Mouse (Mus musculus): ENCODE data around the gene M1ap. TPM values are rescaled to one million over a fixed set of nuclear protein-coding genes. Genes with fewer than 3 reads are reported as not detected.

M1ap gene
- polyA plus RNA-seq (2012; fragmentation: generic; extraction: Trizol): 2.4 TPM
- long read RNA-seq, experiment 1, partial matches to known transcripts: 0 of 1 reads
- long read RNA-seq, experiment 1, other reads (novel, unspliced or antisense): 1 of 1 reads
- long read RNA-seq, experiment 2, partial matches to known transcripts: 0 of 3 reads
- long read RNA-seq, experiment 2, other reads (novel, unspliced or antisense): 3 of 3 reads

GRCm38 (mm10) chr6:82946651-82947050 lies at the start of gene M1ap:
M1ap (plus strand) TSS chr6:82946902.
- no peaks in the 10 kb centered on the region for H3K36me3 ChIP-seq (ENCODE audit: control insufficient read depth, insufficient read depth)
- no peaks in the 10 kb centered on the region for H3K79me3 ChIP-seq (ENCODE audit: low read depth)
- H3K27me3 ChIP-seq (ENCODE audit: control insufficient read depth, insufficient read depth, insufficient read length): no peaks in the 10 kb centered on the region
- no peak within 1 kb of the TSS for H3ac ChIP-seq (ENCODE audit: control insufficient read depth, insufficient read length, low read depth)
- H3K79me2 ChIP-seq (ENCODE audit: control insufficient read depth, insufficient read depth): no peaks in the 10 kb centered on the region
- no peak within 1 kb of the TSS for H3K4me3 ChIP-seq (ENCODE audit: insufficient read depth, poor library complexity, severe bottlenecking)
- no peak for TF ChIP-seq CTCF (IDR thresholded peaks at IDR 0.05; ENCODE audit: control insufficient read depth, insufficient read depth, insufficient read length)
- TF ChIP-seq MYOD1 (IDR thresholded peaks at IDR 0.05; ENCODE audit: control insufficient read depth, insufficient read length, low read depth): no peak
- TF ChIP-seq MAX (IDR thresholded peaks at IDR 0.05): no peak
- TF ChIP-seq USF1 (IDR thresholded peaks at IDR 0.05; ENCODE audit: low read depth): no peak
- no peak for TF ChIP-seq FOSL1 (IDR thresholded peaks at IDR 0.05; ENCODE audit: insufficient read depth, low read length, poor library complexity, severe bottlenecking)
- no peak for TF ChIP-seq MYOG (IDR thresholded peaks at IDR 0.05; ENCODE audit: control insufficient read depth, extremely low read depth, insufficient read length)
- no peak for TF ChIP-seq CEBPB (IDR thresholded peaks at IDR 0.05; ENCODE audit: low read depth)

- H3K36me3 ChIP-seq (ENCODE audit: control insufficient read depth, insufficient read depth): no peaks in the 10 kb centered on the region
- H3K79me3 ChIP-seq (ENCODE audit: low read depth): no peaks in the 10 kb centered on the region
- H3K79me2 ChIP-seq (ENCODE audit: control insufficient read depth, insufficient read depth): no peaks in the 10 kb centered on the region
- H3K27me3 ChIP-seq (ENCODE audit: control insufficient read depth, insufficient read depth, insufficient read length): no peaks in the 10 kb centered on the region
- no peak overlapping the region for H3K4me3 ChIP-seq (ENCODE audit: insufficient read depth, poor library complexity, severe bottlenecking)
- H3ac ChIP-seq (ENCODE audit: control insufficient read depth, insufficient read length, low read depth): no peak overlapping the region
- TF ChIP-seq CEBPB (IDR thresholded peaks at IDR 0.05; ENCODE audit: low read depth) (no peak), MAX (IDR thresholded peaks at IDR 0.05) (no peak), FOSL1 (IDR thresholded peaks at IDR 0.05; ENCODE audit: insufficient read depth, low read length, poor library complexity, severe bottlenecking) (no peak), USF1 (IDR thresholded peaks at IDR 0.05; ENCODE audit: low read depth) (no peak), CTCF (IDR thresholded peaks at IDR 0.05; ENCODE audit: control insufficient read depth, insufficient read depth, insufficient read length) (no peak), MYOG (IDR thresholded peaks at IDR 0.05; ENCODE audit: control insufficient read depth, extremely low read depth, insufficient read length) (no peak)
These were observed 49.4 kb upstream of the M1ap start for GRCm38 (mm10) chr6:82897311-82897710.

GRCm38 (mm10) chr6:82898227-82898626 lies 48.5 kb upstream of the M1ap start:
- TF ChIP-seq USF1 (IDR thresholded peaks at IDR 0.05; ENCODE audit: low read depth) (no peak), MYOD1 (IDR thresholded peaks at IDR 0.05; ENCODE audit: control insufficient read depth, insufficient read length, low read depth) (no peak), CEBPB (IDR thresholded peaks at IDR 0.05; ENCODE audit: low read depth) (no peak), MAX (IDR thresholded peaks at IDR 0.05) (no peak), CTCF (IDR thresholded peaks at IDR 0.05; ENCODE audit: control insufficient read depth, insufficient read depth, insufficient read length) (no peak), MYOG (IDR thresholded peaks at IDR 0.05; ENCODE audit: control insufficient read depth, extremely low read depth, insufficient read length) (no peak), FOSL1 (IDR thresholded peaks at IDR 0.05; ENCODE audit: insufficient read depth, low read length, poor library complexity, severe bottlenecking) (no peak)
- no peaks in the 10 kb centered on the region for H3K27me3 ChIP-seq (ENCODE audit: control insufficient read depth, insufficient read depth, insufficient read length)
- no peak overlapping the region for H3K4me3 ChIP-seq (ENCODE audit: insufficient read depth, poor library complexity, severe bottlenecking)
- no peaks in the 10 kb centered on the region for H3K79me2 ChIP-seq (ENCODE audit: control insufficient read depth, insufficient read depth)
- H3ac ChIP-seq (ENCODE audit: control insufficient read depth, insufficient read length, low read depth): no peak overlapping the region
- H3K36me3 ChIP-seq (ENCODE audit: control insufficient read depth, insufficient read depth): no peaks in the 10 kb centered on the region
- no peaks in the 10 kb centered on the region for H3K79me3 ChIP-seq (ENCODE audit: low read depth)

GRCm38 (mm10) chr6:82898745-82899144 lies 48.0 kb upstream of the M1ap start:
- H3K4me3 ChIP-seq (ENCODE audit: insufficient read depth, poor library complexity, severe bottlenecking): no peak overlapping the region
- TF ChIP-seq MYOG (IDR thresholded peaks at IDR 0.05; ENCODE audit: control insufficient read depth, extremely low read depth, insufficient read length) (no peak), CTCF (IDR thresholded peaks at IDR 0.05; ENCODE audit: control insufficient read depth, insufficient read depth, insufficient read length) (no peak), FOSL1 (IDR thresholded peaks at IDR 0.05; ENCODE audit: insufficient read depth, low read length, poor library complexity, severe bottlenecking) (no peak), USF1 (IDR thresholded peaks at IDR 0.05; ENCODE audit: low read depth) (no peak), MAX (IDR thresholded peaks at IDR 0.05) (no peak), MYOD1 (IDR thresholded peaks at IDR 0.05; ENCODE audit: control insufficient read depth, insufficient read length, low read depth) (no peak), CEBPB (IDR thresholded peaks at IDR 0.05; ENCODE audit: low read depth) (no peak)
- no peaks in the 10 kb centered on the region for H3K36me3 ChIP-seq (ENCODE audit: control insufficient read depth, insufficient read depth)
- H3K79me3 ChIP-seq (ENCODE audit: low read depth): no peaks in the 10 kb centered on the region
- H3K27me3 ChIP-seq (ENCODE audit: control insufficient read depth, insufficient read depth, insufficient read length): no peaks in the 10 kb centered on the region
- no peak overlapping the region for H3ac ChIP-seq (ENCODE audit: control insufficient read depth, insufficient read length, low read depth)
- H3K79me2 ChIP-seq (ENCODE audit: control insufficient read depth, insufficient read depth): no peaks in the 10 kb centered on the region

GRCm38 (mm10) chr6:82902559-82902958 lies 44.1 kb upstream of the M1ap start:
- Histone ChIP-seq H3K79me3 (ENCODE audit: low read depth) (no peaks in the 10 kb centered on the region), H3K4me3 (ENCODE audit: insufficient read depth, poor library complexity, severe bottlenecking) (no peak overlapping the region), H3K36me3 (ENCODE audit: control insufficient read depth, insufficient read depth) (no peaks in the 10 kb centered on the region), H3K79me2 (ENCODE audit: control insufficient read depth, insufficient read depth) (no peaks in the 10 kb centered on the region), H3K27me3 (ENCODE audit: control insufficient read depth, insufficient read depth, insufficient read length) (no peaks in the 10 kb centered on the region), H3ac (ENCODE audit: control insufficient read depth, insufficient read length, low read depth) (no peak overlapping the region)
- TF ChIP-seq MYOD1 (IDR thresholded peaks at IDR 0.05; ENCODE audit: control insufficient read depth, insufficient read length, low read depth): no peak
- no peak for TF ChIP-seq CEBPB (IDR thresholded peaks at IDR 0.05; ENCODE audit: low read depth)
- no peak for TF ChIP-seq CTCF (IDR thresholded peaks at IDR 0.05; ENCODE audit: control insufficient read depth, insufficient read depth, insufficient read length)
- no peak for TF ChIP-seq MAX (IDR thresholded peaks at IDR 0.05)
- no peak for TF ChIP-seq MYOG (IDR thresholded peaks at IDR 0.05; ENCODE audit: control insufficient read depth, extremely low read depth, insufficient read length)
- TF ChIP-seq USF1 (IDR thresholded peaks at IDR 0.05; ENCODE audit: low read depth): no peak
- TF ChIP-seq FOSL1 (IDR thresholded peaks at IDR 0.05; ENCODE audit: insufficient read depth, low read length, poor library complexity, severe bottlenecking): no peak

Data from C2C12 (cell line).